Mouse (Mus musculus) cerebellum, adult 2 months (tissue): ENCODE measurements around the gene Recql5.

Experiments
- CTCF ChIP-seq: fragments of 200-500 bp; IDR thresholded peaks from 2 replicates; pipeline ENCODE4 v1.5.1; 2011; ENCODE audit warnings: low read depth, mild to moderate bottlenecking, control low read depth, low read length, moderate library complexity, borderline replicate concordance; ENCODE audit not compliant: insufficient read depth
- POLR2A ChIP-seq: fragments of 200-500 bp; IDR thresholded peaks from 2 replicates; pipeline ENCODE4 v1.6.1; 2011; ENCODE audit warnings: low read length, control low read depth, borderline replicate concordance; ENCODE audit not compliant: insufficient read depth

DNA sequence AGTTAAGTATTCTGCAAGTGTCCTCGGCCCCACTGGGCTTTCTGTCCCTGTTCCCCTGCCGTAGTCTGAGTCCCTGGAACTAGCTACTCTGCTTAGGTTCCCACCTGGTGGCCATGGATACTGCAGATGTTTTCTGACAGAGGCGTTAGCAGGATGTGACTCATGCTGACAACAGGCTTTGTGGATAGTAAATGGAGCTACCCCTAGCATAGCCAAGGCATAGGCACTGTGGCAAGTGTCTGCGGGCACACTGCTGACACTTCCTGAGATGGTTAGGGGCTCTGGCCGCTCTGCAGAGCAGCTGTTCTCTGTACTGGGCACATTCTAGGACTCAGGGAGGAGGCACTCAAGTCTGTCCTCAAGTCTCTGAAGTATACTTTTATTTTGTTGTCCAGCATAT, 21.4 kb upstream of the Recql5 start:
- TF ChIP-seq CTCF (no peak), POLR2A (no peak)
